Mouse (Mus musculus) midbrain, embryonic 13.5 days (tissue): ENCODE results near the gene Nmd3. TPM values are rescaled to one million over a fixed set of nuclear protein-coding genes. Genes with fewer than 3 reads are reported as not detected.
A peak's percentile ranks its signal among the peaks of the same experiment; 100 is the strongest.

Source experiments
- ATAC-seq: fragments of 200-750 bp; cut with Nextera tagmentation; 2 replicates; pipeline ENCODE4 v1.8.0; 2017; ENCODE audit warnings: mild to moderate bottlenecking, moderate TSS enrichment, moderate library complexity
- H3K27ac ChIP-seq: fragments of 300-500 bp; sonication (generic); 2 replicates; pipeline ENCODE4 v1.5.1; 2015; ENCODE audit warnings: inconsistent platforms, mild to moderate bottlenecking, moderate library complexity
- H3K27me3 ChIP-seq: fragments of 300-500 bp; sonication (generic); 2 replicates; pipeline ENCODE4 v1.6.1; 2015; ENCODE audit warnings: mild to moderate bottlenecking, inconsistent platforms
- H3K36me3 ChIP-seq: fragments of 300-500 bp; sonication (generic); 2 replicates; pipeline ENCODE4 v1.6.1; 2015; ENCODE audit warnings: mild to moderate bottlenecking, inconsistent platforms
- H3K4me1 ChIP-seq: fragments of 300-500 bp; sonication (generic); replicated peaks from 2 replicates; pipeline ENCODE4 v1.6.1; 2015; ENCODE audit warnings: inconsistent platforms
- H3K4me2 ChIP-seq: fragments of 300-500 bp; sonication (generic); replicated peaks from 2 replicates; pipeline ENCODE4 v1.6.1; 2015; ENCODE audit warnings: moderate library complexity, mild to moderate bottlenecking, inconsistent platforms
- H3K4me3 ChIP-seq: fragments of 300-500 bp; sonication (generic); replicated peaks from 2 replicates; pipeline ENCODE4 v1.5.1; 2015; ENCODE audit warnings: mild to moderate bottlenecking, inconsistent platforms
- H3K9ac ChIP-seq: fragments of 300-500 bp; sonication (generic); replicated peaks from 2 replicates; pipeline ENCODE4 v1.6.1; 2015; ENCODE audit warnings: mild to moderate bottlenecking, inconsistent platforms
- H3K9me3 ChIP-seq: fragments of 300-500 bp; sonication (generic); 2 replicates; pipeline ENCODE4 v1.6.1; 2016; ENCODE audit warnings: mild to moderate bottlenecking, inconsistent platforms
- WGBS: fragments of 180-500 bp; shearing (Covaris S2); methylation state at CpG from one replicate; pipeline ENCODE4 v1.1.7; 2015; 5-methylcytosine and 5-hydroxymethylcytosine counted together
- polyA plus RNA-seq: library from polyadenylated mRNA; unstranded; fragments of >200 nt; fragmentation: Nextera tagmentation; extraction: Ambion mirVana; gene quantifications from 2 replicates; pipeline ENCODE4 v1.2.1, GENCODE M21; 2015

Gene Nmd3
- polyA plus RNA-seq, 1 experiment from 2014 or later, result 103 TPM

DNA sequence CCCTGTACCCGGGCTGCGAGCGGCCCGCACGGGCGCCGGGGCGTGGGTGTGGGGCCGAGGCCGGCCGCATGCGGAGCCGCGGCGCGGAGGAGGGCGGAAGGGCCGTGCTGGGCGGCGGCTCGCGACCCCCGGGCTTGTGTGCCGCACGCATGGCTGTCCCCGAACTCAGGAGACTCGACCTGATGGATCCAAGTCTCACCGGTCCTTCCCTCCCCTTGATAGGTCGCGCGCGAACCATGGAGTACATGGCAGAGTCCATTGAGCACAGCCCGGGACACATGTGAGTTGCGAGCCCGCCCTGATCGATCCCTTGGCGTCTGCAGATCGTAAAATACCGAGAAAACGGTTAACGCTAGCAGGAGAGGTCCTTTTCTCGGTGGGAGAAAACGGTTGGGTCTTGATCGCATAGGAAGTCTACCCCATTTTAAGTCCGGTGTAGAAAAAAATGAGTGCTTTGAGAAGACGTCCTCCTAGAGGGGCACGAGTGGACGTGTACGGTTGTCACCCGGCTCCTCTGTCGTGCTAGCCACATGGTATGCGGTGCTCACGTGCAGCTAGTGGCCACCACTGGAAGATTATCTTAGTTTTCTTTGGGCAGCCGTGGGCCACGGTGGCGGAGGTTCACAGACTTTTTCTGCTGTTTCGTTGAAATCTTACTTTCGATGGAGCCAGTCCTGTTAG is 542 bp downstream of the Nmd3 start:
- peak overlapping the region; percentile 92 for H3K27ac ChIP-seq
- WGBS, result under 1% methylated on average over 57 of the region's 58 CpGs
- H3K9ac ChIP-seq, result peak overlapping the region; percentile 97
- peak overlapping the region; percentile 72 for H3K4me2 ChIP-seq
- H3K27me3 ChIP-seq, result no peaks in the 10 kb centered on the region
- H3K36me3 ChIP-seq, result 0 out of 2 replicates have a peak, but pooled peaks cover 2% of the 10 kb centered on the region
- H3K4me1 ChIP-seq, result peaks cover 21% of the 10 kb centered on the region
- peak overlapping the region; percentile 94 for H3K4me3 ChIP-seq
- no peaks in the 10 kb centered on the region for H3K9me3 ChIP-seq
- ATAC-seq, result peak; percentile 92

DNA sequence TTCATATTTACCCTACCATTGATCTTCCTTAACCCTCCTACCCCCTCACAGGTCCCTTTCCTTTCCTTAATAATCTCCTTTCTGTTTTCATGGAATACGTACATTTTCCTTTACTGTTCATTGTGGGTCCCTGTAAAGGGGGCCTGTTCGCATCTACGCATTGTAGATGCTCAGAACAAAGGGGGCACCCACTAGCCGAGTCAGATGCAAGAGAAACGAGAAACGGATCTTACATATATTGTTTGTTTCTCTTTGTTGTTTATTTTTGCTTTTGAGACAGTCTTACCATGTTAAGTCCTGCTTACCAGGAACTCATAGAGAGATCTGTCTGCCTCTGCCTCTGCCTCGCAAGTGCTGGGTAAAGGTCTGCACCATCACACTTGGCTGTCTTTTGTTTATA is 1.4 kb downstream of the Nmd3 start:
- H3K4me1 ChIP-seq, result peaks cover 21% of the 10 kb centered on the region
- no peaks in the 10 kb centered on the region for H3K9me3 ChIP-seq
- H3K4me2 ChIP-seq, result peak overlapping the region; percentile 72
- H3K36me3 ChIP-seq, result 0 out of 2 replicates have a peak, but pooled peaks cover 3% of the 10 kb centered on the region
- 18% methylated on average over 7 of the region's 7 CpGs for WGBS
- H3K9ac ChIP-seq, result peak overlapping the region; percentile 97
- no peak for ATAC-seq
- H3K27me3 ChIP-seq, result no peaks in the 10 kb centered on the region
- H3K27ac ChIP-seq, result no peak overlapping the region
- peak overlapping the region; percentile 94 for H3K4me3 ChIP-seq

DNA sequence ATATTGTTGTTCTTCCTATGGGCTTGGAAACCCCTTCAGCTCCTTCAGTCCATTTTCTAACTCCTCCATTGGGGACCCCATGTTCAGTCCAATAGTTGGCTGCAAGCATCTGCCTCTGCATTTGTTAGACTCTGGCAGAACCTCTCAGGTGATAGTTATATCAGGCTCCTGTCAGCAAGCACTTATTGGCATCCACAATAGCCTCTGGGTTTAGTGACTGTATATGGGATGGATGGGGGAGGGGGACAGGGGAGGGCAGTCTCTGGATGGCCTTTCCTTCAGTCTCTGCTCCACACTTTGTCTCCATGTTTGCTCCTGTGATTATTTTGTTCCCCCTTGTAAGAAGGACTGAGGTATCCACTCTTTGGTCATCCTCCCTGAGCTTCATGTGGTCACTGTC is 9.1 kb downstream of the Nmd3 start:
- H3K4me2 ChIP-seq, result no peak overlapping the region
- H3K27me3 ChIP-seq, result no peaks in the 10 kb centered on the region
- H3K4me1 ChIP-seq, result no peaks in the 10 kb centered on the region
- no peak for ATAC-seq
- H3K27ac ChIP-seq, result no peak overlapping the region
- H3K4me3 ChIP-seq, result no peak overlapping the region
- H3K36me3 ChIP-seq, result peaks cover 45% of the 10 kb centered on the region
- no peaks in the 10 kb centered on the region for H3K9me3 ChIP-seq
- no peak overlapping the region for H3K9ac ChIP-seq

DNA sequence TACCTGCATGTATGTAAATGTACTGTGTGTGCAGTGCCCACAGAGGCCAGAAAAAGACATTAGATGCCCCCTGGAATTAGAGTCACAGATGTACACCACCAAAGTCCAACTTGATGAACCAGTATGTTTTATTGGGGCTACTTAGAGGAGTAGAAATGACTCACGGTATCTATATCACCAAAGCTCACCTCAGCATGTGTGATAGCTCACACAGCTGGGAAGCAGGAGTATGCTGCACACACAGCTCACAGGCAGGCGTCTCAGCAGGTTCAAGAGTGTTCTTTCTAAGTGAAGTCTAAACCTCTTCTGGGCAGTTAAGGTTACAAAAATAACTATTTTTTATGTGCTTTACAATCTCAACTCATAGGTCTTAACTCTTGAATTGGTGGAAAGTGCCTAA is 12.2 kb downstream of the Nmd3 start:
- H3K36me3 ChIP-seq, result peaks cover 49% of the 10 kb centered on the region

DNA sequence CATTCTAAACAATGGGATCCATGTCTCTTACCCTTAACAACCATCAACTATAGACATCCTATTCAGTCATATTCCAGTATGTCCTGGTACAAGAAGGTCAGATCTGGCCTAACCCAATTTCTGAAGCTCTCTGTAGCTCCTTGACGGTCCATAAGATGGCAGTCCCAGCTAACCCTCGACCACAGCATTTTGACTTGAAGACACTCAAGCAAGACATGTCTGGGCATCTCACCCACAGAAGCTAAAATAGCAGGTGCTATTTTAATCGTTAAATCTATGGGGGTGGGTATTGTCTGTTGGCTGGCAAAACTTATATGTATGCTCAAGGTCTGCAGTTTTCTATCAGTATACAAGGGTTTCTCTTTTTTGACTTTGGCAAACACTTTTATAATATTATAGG is 33.4 kb downstream of the Nmd3 start:
- no peak overlapping the region for H3K27ac ChIP-seq
- H3K9me3 ChIP-seq, result no peaks in the 10 kb centered on the region
- no peaks in the 10 kb centered on the region for H3K4me1 ChIP-seq
- H3K4me3 ChIP-seq, result no peak overlapping the region
- H3K9ac ChIP-seq, result no peak overlapping the region
- H3K4me2 ChIP-seq, result no peak overlapping the region
- ATAC-seq, result no peak
- WGBS, result 89% methylated on average over 3 of the region's 3 CpGs
- peaks cover 48% of the 10 kb centered on the region for H3K36me3 ChIP-seq
- no peaks in the 10 kb centered on the region for H3K27me3 ChIP-seq

More for the DNA sequence above, 12.2 kb downstream of the Nmd3 start:
- H3K4me2 ChIP-seq, result no peak overlapping the region
- ATAC-seq, result no peak
- no peaks in the 10 kb centered on the region for H3K4me1 ChIP-seq
- no peak overlapping the region for H3K9ac ChIP-seq
- no peaks in the 10 kb centered on the region for H3K9me3 ChIP-seq
- no peak overlapping the region for H3K27ac ChIP-seq
- no peaks in the 10 kb centered on the region for H3K27me3 ChIP-seq
- 94% methylated on average over 2 of the region's 2 CpGs for WGBS
- no peak overlapping the region for H3K4me3 ChIP-seq

DNA sequence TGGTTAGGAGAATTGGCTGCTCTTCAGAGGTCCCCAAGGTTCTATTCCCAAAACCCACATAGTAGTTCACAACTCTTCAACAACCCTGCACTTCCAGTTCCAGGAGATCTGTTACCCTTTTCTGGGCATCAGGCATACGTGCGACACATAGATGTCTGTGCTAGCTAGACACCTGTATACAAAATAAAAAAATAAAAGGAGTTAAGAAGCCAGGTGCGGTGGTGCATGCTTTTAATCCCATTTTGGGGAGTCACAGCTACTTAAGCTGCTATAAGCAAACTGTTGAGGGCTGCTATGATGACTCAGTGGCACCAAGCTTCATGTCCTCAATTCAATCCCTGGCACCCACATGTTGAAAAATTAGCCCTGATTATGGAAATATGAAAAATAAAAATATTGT is 34.2 kb downstream of the Nmd3 start:
- H3K4me3 ChIP-seq, result no peak overlapping the region
- H3K36me3 ChIP-seq, result peaks cover 40% of the 10 kb centered on the region
- H3K9me3 ChIP-seq, result no peaks in the 10 kb centered on the region
- no peaks in the 10 kb centered on the region for H3K4me1 ChIP-seq
- H3K27ac ChIP-seq, result no peak overlapping the region
- H3K9ac ChIP-seq, result no peak overlapping the region
- 79% methylated on average over 3 of the region's 3 CpGs for WGBS
- ATAC-seq, result 0 out of 2 replicates have a peak, but pooled peaks have one; percentile 53
- no peak overlapping the region for H3K4me2 ChIP-seq
- H3K27me3 ChIP-seq, result no peaks in the 10 kb centered on the region

DNA sequence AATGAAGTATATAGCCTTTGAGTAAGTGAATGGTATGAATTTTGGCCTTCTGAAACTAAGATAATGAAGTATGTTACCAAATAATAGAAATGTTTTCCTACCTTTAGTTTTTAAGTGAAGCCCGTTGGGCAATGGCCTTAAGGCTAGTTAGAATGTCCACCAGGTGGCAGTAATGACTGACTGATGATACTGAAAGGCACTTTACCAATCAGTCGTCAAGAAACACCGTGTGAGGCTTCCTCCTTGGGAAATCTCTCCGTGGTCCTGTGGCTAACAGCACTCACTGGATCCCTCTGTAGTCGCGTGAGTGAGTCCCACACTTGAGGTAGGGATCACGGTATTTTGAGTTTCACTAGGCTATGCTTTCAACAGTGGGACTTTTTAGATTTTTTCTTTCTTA is 34.7 kb downstream of the Nmd3 start:
- H3K36me3 ChIP-seq, result peaks cover 36% of the 10 kb centered on the region
- H3K9me3 ChIP-seq, result no peaks in the 10 kb centered on the region
- H3K4me1 ChIP-seq, result no peaks in the 10 kb centered on the region
- H3K9ac ChIP-seq, result no peak overlapping the region
- no peak overlapping the region for H3K27ac ChIP-seq
- peak; percentile 64 for ATAC-seq
- H3K27me3 ChIP-seq, result no peaks in the 10 kb centered on the region
- H3K4me2 ChIP-seq, result no peak overlapping the region
- no peak overlapping the region for H3K4me3 ChIP-seq
- WGBS, result 29% methylated on average over 7 of the region's 7 CpGs

DNA sequence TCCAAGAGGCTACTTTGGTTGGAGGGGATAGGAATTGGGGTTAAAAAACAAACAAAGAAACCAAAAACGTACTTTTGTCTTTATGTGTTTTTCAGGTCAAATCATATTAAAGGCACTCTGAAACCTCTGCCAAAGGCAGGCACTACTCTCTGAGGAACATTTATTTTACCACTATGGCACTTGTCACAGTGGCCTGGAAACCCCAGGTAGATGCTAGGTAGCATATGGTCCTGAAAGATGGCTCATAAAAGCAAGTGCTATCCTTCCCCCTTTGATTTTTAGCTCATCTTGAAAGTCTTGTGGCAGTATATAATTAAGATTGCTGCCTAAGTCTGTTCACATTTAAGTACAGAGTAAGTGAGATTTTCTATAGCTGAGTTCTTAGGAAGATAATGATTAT is 35.7 kb downstream of the Nmd3 start:
- Histone ChIP-seq H3K9ac (no peak overlapping the region), H3K4me3 (no peak overlapping the region), H3K4me1 (no peaks in the 10 kb centered on the region), H3K36me3 (peaks cover 36% of the 10 kb centered on the region), H3K9me3 (no peaks in the 10 kb centered on the region), H3K27me3 (no peaks in the 10 kb centered on the region), H3K4me2 (no peak overlapping the region), H3K27ac (no peak overlapping the region)
- WGBS, result 88% methylated on average over 1 of the region's 1 CpGs
- ATAC-seq, result no peak

DNA sequence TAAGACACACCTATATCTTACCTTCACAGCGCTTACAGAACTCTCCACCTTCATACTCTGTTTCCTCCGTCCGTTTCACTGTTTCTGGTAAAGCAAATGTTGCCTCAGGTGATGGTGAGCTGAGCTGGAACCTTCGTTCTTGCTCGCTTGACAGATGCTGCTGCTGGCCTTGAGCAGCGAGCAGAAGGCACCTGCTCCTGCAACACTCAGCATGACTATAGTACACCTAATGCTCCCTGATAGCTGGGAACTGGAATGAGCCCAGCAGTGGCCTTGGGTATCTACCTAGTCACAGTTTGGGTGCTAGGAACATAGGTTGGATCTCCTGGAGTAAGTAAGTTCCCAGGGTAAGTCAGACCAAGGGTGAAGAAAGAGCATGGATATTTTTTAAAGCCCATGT is 38.3 kb downstream of the Nmd3 start:
- Histone ChIP-seq H3K9me3 (no peaks in the 10 kb centered on the region), H3K4me3 (no peak overlapping the region), H3K27ac (no peak overlapping the region), H3K36me3 (peaks cover 21% of the 10 kb centered on the region), H3K4me1 (no peaks in the 10 kb centered on the region), H3K4me2 (no peak overlapping the region), H3K9ac (no peak overlapping the region), H3K27me3 (no peaks in the 10 kb centered on the region)
- ATAC-seq, result no peak
- 91% methylated on average over 6 of the region's 6 CpGs for WGBS

DNA sequence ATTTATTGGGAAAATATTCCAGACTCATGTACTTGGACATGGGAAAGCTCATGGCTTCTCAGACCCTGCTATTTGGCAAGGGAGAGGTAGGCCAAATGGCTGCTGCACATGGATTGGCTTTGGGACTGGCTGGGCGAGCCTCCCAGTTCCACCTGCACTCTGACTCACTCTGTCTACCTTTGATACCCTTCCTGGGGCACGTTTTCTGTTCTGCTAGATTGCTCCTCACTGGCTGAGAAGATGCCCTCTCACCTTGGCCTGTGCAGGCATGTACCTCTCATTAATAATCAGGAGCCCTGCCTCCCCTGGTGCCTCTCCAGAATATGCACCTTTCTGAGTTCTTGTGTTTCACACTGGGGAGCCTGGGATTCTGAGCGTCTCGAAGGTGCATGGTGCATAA is 39.4 kb downstream of the Nmd3 start:
- Histone ChIP-seq H3K4me1 (no peaks in the 10 kb centered on the region), H3K27me3 (no peaks in the 10 kb centered on the region), H3K9me3 (no peaks in the 10 kb centered on the region), H3K36me3 (peaks cover 26% of the 10 kb centered on the region), H3K4me2 (no peak overlapping the region), H3K9ac (no peak overlapping the region), H3K4me3 (no peak overlapping the region), H3K27ac (no peak overlapping the region)
- 93% methylated on average over 4 of the region's 4 CpGs for WGBS
- no peak for ATAC-seq

DNA sequence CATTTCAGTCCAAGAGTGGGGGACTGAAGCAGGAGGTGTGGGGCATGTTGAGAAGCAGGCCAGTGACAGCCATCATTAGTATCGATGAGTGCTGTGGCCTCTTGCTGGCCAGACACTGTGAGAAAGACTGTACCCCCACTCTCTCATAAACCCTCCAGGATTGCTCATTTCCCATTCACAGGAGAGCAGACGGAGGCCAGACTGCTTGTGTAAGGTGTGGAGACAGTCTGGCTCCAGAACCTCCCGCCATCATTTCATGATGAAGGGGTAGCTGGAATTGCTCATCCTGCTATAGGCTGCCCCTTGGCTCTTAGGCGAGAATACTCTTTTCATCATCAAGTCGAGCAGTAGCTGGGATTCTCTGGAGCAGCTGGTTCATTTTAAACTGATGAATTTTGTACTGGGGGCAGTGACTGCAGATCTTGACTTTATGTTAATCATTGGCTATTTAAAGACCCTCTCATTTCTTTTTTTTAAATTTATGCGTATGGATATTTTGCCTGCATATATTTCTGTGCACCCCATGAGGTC is 41.1 kb downstream of the Nmd3 start:
- ATAC-seq, result no peak
- Histone ChIP-seq H3K36me3 (peaks cover 26% of the 10 kb centered on the region), H3K9me3 (no peaks in the 10 kb centered on the region), H3K27me3 (no peaks in the 10 kb centered on the region), H3K4me1 (no peaks in the 10 kb centered on the region), H3K4me3 (no peak overlapping the region), H3K27ac (no peak overlapping the region), H3K4me2 (no peak overlapping the region), H3K9ac (no peak overlapping the region)
- 89% methylated on average over 6 of the region's 6 CpGs for WGBS

DNA sequence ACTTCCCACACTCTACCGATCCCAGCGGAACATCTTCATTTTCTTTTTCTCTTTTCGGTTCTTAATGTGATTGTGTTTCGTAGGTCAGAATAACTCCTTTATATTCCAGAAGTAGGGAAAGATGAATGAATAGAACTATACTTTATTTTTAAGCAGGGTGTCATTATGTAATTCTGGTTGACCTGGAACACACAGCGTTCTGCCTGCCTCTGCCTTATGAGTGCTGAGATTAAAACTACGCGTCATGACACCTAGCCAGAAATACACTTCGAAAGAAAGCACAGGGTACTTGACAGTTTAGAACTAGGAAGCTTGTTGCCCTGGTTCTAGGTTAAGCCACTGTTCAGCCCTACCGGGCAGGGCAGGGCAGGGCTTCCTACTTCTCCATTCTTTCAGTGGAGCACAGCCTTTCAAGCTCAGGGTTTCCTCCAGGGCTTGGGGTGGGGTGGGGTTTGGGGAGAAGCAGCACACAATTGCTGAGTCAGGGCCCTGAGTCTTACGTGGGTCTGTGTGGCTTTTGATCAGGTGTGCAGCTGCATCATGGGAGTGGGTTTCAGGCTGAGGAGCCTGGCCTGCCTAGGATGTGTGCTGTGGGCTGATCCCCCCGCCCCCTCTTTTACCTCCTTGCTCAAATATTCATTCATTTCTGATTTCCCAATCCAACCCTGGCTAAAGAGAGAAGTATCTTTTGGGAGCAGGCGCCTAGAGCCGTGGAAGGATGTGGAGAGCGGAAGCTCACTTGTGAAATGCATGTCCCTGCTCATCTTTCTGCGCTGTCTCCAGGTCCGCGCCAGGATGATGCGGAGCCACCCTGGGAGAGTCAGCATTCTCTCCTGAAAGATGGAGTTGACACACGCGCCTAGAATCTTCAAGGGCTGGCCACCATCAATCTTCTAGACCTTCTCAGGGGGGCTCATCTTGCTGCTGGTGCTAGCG is 42.1 kb downstream of the Nmd3 start:
- no peaks in the 10 kb centered on the region for H3K9me3 ChIP-seq
- WGBS, result 92% methylated on average over 21 of the region's 21 CpGs
- no peaks in the 10 kb centered on the region for H3K4me1 ChIP-seq
- H3K36me3 ChIP-seq, result peaks cover 20% of the 10 kb centered on the region
- no peak overlapping the region for H3K4me3 ChIP-seq
- ATAC-seq, result no peak
- no peak overlapping the region for H3K27ac ChIP-seq
- H3K27me3 ChIP-seq, result no peaks in the 10 kb centered on the region
- H3K9ac ChIP-seq, result no peak overlapping the region
- no peak overlapping the region for H3K4me2 ChIP-seq
